Mouse (Mus musculus): ENCODE data around the gene Gm498. TPM values are rescaled to one million over a fixed set of nuclear protein-coding genes. Genes with fewer than 3 reads are reported as not detected.

Gene Gm498
- polyA plus RNA-seq, 1 experiment from 2014 or later, result not detected

DNA sequence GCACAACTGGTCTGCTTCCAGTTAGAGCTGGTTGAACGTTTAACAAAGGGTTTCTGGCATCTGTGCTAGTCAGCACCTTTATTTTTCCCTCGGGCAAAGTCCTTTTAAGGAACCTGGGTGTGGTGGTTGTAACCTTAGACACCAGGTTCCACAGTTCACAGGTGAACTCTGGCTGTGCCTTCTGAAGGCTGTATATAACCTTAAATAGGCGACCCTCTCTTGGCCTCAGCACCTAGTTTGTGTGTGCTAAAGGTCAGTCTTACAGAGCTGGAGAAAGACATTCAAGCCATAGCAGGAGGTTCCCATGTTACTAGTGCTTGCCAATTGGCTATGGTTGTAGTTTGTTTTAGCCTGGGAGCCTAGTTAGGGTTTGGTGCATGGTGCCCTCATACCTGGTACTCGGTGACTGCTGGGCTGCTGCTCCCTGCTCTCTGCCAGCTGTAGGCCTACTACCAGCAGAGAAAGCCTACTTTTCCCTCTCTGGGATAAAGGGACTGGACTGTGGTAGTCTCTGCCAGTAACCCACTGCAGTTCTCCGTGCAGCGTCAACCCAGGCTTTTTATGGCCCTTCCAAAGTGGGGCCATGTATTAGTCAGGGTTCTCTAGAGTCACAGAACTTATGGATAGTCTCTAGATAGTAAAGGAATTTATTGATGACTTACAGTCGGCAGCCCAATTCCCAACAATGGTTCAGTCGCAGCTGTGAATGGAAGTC is 17.7 kb upstream of the Gm498 start:
- H3K4me2 ChIP-seq (ENCODE audit: low read depth, low read length), result no peak overlapping the region
- H3K27ac ChIP-seq (ENCODE audit: low read length), result no peak overlapping the region
- H3K4me3 ChIP-seq (ENCODE audit: low read length), result no peak overlapping the region
- H3K36me3 ChIP-seq (ENCODE audit: control insufficient read depth, insufficient read depth), result peaks cover 32% of the 10 kb centered on the region
- H3K4me1 ChIP-seq (ENCODE audit: control insufficient read depth, insufficient read depth, low read length), result no peaks in the 10 kb centered on the region
- ATAC-seq (replicated peaks; ENCODE audit: extremely low read depth, insufficient read depth, low FRiP score), result no peak
- WGBS, result 81% methylated on average over 6 of the region's 8 CpGs
- H3K27me3 ChIP-seq (ENCODE audit: control insufficient read depth, insufficient read depth, low read length), result no peaks in the 10 kb centered on the region
- H3K9me3 ChIP-seq (replicated peaks; ENCODE audit: control insufficient read depth, low read length), result no peaks in the 10 kb centered on the region
- no peak overlapping the region for H3K9ac ChIP-seq (ENCODE audit: low read length)

DNA sequence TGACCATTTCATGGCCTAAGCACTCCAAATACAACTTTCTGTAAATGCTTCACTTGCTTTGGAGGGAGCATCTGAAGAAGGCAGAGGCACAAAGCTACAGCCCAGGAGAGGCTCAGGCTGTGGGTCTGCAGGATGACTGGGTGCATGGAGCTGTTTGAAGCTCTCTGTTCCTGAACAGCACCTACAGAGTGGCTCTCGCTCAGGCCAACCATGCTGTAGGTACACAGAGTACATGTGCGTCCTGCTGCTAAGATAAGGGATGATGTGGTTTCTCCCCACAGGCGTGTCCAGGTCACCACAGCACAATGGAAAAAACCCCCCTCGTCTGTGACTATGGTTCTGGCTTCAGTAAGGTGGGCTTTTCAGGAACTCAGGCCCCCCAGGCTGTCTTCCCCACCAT is 2.2 kb downstream of the Gm498 start:
- WGBS, result 61% methylated on average over 4 of the region's 4 CpGs
- no peak for ATAC-seq (replicated peaks; ENCODE audit: extremely low read depth, insufficient read depth, low FRiP score)

DNA sequence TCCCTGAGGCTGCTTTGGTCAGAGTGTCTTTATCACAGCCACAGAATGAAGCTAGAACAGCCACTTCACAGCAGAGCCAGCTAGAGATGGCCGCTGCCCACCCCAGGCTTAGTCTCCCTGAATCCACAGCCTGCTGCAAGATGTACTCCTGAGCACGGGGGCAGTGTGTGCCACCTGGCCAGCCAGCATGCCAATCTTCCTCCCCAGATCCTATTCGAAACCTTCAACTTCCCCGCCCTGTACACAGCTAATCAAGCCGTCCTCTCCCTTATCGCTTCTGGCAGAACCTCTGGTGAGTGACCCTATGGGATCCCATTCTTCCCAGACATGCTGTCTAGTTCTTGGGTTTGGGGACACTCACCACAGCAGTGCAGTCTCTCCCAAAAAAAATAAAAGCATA is 17.1 kb downstream of the Gm498 start:
- H3K9ac ChIP-seq (ENCODE audit: low read length), result no peak overlapping the region
- H3K4me3 ChIP-seq (ENCODE audit: low read length), result no peak overlapping the region
- H3K4me1 ChIP-seq (ENCODE audit: control insufficient read depth, insufficient read depth, low read length), result no peaks in the 10 kb centered on the region
- no peaks in the 10 kb centered on the region for H3K9me3 ChIP-seq (replicated peaks; ENCODE audit: control insufficient read depth, low read length)
- no peak overlapping the region for H3K27ac ChIP-seq (ENCODE audit: low read length)
- H3K27me3 ChIP-seq (ENCODE audit: control insufficient read depth, insufficient read depth, low read length), result no peaks in the 10 kb centered on the region
- H3K4me2 ChIP-seq (ENCODE audit: low read depth, low read length), result no peak overlapping the region
- H3K36me3 ChIP-seq (ENCODE audit: control insufficient read depth, insufficient read depth), result no peaks in the 10 kb centered on the region
- ATAC-seq (replicated peaks; ENCODE audit: extremely low read depth, insufficient read depth, low FRiP score), result no peak
- WGBS, result 55% methylated on average over 6 of the region's 6 CpGs

More for the DNA sequence above, 2.2 kb downstream of the Gm498 start:
- Histone ChIP-seq H3K36me3 (ENCODE audit: control insufficient read depth, insufficient read depth) (no peaks in the 10 kb centered on the region), H3K27me3 (ENCODE audit: control insufficient read depth, insufficient read depth, low read length) (no peaks in the 10 kb centered on the region), H3K4me2 (ENCODE audit: low read depth, low read length) (no peak overlapping the region), H3K9ac (ENCODE audit: low read length) (no peak overlapping the region), H3K27ac (ENCODE audit: low read length) (no peak overlapping the region), H3K4me1 (ENCODE audit: control insufficient read depth, insufficient read depth, low read length) (no peaks in the 10 kb centered on the region), H3K4me3 (ENCODE audit: low read length) (no peak overlapping the region), H3K9me3 (replicated peaks; ENCODE audit: control insufficient read depth, low read length) (peaks cover 7% of the 10 kb centered on the region; the same call in 1 of the 2 replicates)

DNA sequence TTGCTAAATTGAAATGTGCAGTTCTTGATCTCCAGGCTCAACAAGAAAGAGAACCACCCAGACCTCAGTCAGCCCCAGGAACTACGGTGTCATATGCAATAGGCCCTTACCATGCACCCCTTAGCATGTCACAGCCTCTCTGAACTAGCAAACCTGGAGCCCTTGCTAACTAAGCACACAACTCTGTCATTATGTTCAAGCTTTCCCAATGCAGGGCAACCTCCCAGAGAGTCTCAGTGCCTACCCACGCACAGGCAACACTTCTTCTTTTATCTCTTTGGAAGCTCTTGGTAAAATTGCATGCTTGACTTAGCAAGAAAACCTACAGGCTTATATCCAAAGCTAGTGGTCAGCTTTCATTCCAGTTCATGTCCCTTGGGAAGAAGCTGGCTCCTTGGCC is 24.5 kb downstream of the Gm498 start:
- Histone ChIP-seq H3K36me3 (ENCODE audit: control insufficient read depth, insufficient read depth) (no peaks in the 10 kb centered on the region), H3K4me1 (ENCODE audit: control insufficient read depth, insufficient read depth, low read length) (no peaks in the 10 kb centered on the region), H3K9me3 (replicated peaks; ENCODE audit: control insufficient read depth, low read length) (no peaks in the 10 kb centered on the region), H3K4me3 (ENCODE audit: low read length) (no peak overlapping the region), H3K27me3 (ENCODE audit: control insufficient read depth, insufficient read depth, low read length) (peaks cover 4% of the 10 kb centered on the region; the same call in 1 of the 2 replicates), H3K9ac (ENCODE audit: low read length) (no peak overlapping the region), H3K27ac (ENCODE audit: low read length) (no peak overlapping the region), H3K4me2 (ENCODE audit: low read depth, low read length) (no peak overlapping the region)
- ATAC-seq (replicated peaks; ENCODE audit: extremely low read depth, insufficient read depth, low FRiP score), result no peak
- 64% methylated on average over 2 of the region's 2 CpGs for WGBS

DNA sequence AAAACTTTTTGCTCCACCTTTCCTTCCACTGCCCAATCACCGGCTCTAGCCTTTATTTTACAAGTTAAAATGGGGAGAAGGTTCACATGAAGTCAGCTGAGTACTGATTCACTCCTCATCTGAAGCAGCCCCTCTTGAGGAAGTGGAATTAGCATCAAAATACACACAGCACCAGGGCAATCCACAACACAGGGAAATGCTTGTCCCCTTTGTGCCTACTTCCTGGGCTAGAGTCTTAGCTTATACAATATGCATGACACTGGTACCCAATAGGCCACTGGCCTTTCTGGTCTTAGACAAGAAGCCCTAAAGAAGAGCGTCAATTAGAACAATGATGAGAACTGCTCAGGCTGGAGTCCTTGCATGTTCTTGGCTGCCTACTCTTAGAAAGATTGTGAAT is 25.7 kb downstream of the Gm498 start:
- H3K4me3 ChIP-seq (ENCODE audit: low read length), result no peak overlapping the region
- H3K36me3 ChIP-seq (ENCODE audit: control insufficient read depth, insufficient read depth), result no peaks in the 10 kb centered on the region
- H3K4me2 ChIP-seq (ENCODE audit: low read depth, low read length), result no peak overlapping the region
- H3K27me3 ChIP-seq (ENCODE audit: control insufficient read depth, insufficient read depth, low read length), result peaks cover 4% of the 10 kb centered on the region; the same call in 1 of the 2 replicates
- H3K27ac ChIP-seq (ENCODE audit: low read length), result no peak overlapping the region
- no peaks in the 10 kb centered on the region for H3K4me1 ChIP-seq (ENCODE audit: control insufficient read depth, insufficient read depth, low read length)
- H3K9ac ChIP-seq (ENCODE audit: low read length), result no peak overlapping the region
- WGBS, result 68% methylated on average over 2 of the region's 2 CpGs
- no peak for ATAC-seq (replicated peaks; ENCODE audit: extremely low read depth, insufficient read depth, low FRiP score)
- no peaks in the 10 kb centered on the region for H3K9me3 ChIP-seq (replicated peaks; ENCODE audit: control insufficient read depth, low read length)

DNA sequence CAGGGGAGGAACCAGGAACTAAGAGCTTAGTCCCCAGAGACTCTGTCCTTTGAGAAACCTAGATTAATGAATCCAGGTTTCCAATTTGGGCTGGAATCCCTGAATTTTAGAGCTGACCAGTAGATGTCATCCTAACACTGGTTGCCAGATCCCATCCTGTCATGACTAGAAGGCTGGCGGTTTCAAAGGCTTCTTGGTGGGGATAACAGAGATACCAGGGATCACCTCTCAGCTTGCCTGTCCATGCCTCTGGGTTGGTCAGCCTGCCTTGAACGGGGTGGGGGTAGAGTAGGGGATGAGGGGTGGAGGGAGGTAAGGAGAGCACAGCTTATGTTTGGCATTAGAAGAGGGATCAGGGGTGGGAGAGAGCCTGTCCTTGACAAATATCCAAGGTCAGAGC is 34.0 kb downstream of the Gm498 start:
- no peaks in the 10 kb centered on the region for H3K4me1 ChIP-seq (ENCODE audit: control insufficient read depth, insufficient read depth, low read length)
- no peaks in the 10 kb centered on the region for H3K9me3 ChIP-seq (replicated peaks; ENCODE audit: control insufficient read depth, low read length)
- H3K9ac ChIP-seq (ENCODE audit: low read length), result no peak overlapping the region
- no peaks in the 10 kb centered on the region for H3K36me3 ChIP-seq (ENCODE audit: control insufficient read depth, insufficient read depth)
- WGBS, result 17% methylated on average over 2 of the region's 2 CpGs
- no peaks in the 10 kb centered on the region for H3K27me3 ChIP-seq (ENCODE audit: control insufficient read depth, insufficient read depth, low read length)
- H3K27ac ChIP-seq (ENCODE audit: low read length), result no peak overlapping the region
- no peak for ATAC-seq (replicated peaks; ENCODE audit: extremely low read depth, insufficient read depth, low FRiP score)
- H3K4me2 ChIP-seq (ENCODE audit: low read depth, low read length), result no peak overlapping the region
- H3K4me3 ChIP-seq (ENCODE audit: low read length), result no peak overlapping the region

DNA sequence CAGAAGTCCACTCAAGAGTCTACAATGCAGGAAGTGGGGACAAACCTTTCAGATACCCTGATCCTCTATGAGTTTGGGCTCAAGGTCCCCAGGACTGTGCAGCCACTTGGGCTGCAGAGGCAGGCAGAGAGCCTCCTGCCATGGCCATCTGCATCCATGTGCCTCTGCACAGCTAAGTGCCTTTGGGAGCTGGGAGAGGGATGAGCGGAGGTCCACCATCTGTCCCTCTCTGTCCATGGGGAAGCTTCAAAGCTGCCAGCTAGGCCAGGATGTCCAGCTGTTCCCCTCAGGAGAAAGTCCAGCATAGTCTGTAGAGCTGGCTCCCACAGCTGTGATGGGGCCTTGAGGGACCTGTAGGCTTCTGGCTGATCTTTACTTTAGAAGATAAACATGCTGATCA is 38.5 kb downstream of the Gm498 start:
- H3K36me3 ChIP-seq (ENCODE audit: control insufficient read depth, insufficient read depth), result no peaks in the 10 kb centered on the region
- H3K9ac ChIP-seq (ENCODE audit: low read length), result no peak overlapping the region
- no peaks in the 10 kb centered on the region for H3K9me3 ChIP-seq (replicated peaks; ENCODE audit: control insufficient read depth, low read length)
- no peak overlapping the region for H3K4me3 ChIP-seq (ENCODE audit: low read length)
- WGBS, result 69% methylated on average over 1 of the region's 1 CpGs
- H3K4me1 ChIP-seq (ENCODE audit: control insufficient read depth, insufficient read depth, low read length), result no peaks in the 10 kb centered on the region
- no peak overlapping the region for H3K4me2 ChIP-seq (ENCODE audit: low read depth, low read length)
- H3K27me3 ChIP-seq (ENCODE audit: control insufficient read depth, insufficient read depth, low read length), result no peaks in the 10 kb centered on the region
- no peak for ATAC-seq (replicated peaks; ENCODE audit: extremely low read depth, insufficient read depth, low FRiP score)
- H3K27ac ChIP-seq (ENCODE audit: low read length), result no peak overlapping the region

DNA sequence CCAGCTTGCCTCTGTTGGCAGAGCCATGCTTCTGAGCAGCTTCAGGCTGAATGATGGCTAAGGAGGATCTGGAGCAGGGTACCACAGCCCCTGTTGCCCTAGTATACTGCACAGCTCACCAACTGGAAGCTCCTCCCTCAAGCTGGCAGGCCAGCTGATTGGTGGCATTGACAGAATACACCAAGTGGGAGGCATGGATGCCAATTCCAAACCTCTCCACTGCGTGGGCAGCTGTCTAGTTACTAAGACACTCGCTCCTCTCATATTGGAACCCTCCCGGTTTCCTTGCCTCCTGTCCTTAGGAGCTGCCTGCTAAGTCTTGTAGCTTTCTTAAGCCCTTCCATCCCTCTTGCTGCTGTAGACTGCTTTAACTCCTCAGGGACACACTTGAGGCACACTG is 39.0 kb downstream of the Gm498 start:
- WGBS, result 79% methylated on average over 3 of the region's 3 CpGs

DNA sequence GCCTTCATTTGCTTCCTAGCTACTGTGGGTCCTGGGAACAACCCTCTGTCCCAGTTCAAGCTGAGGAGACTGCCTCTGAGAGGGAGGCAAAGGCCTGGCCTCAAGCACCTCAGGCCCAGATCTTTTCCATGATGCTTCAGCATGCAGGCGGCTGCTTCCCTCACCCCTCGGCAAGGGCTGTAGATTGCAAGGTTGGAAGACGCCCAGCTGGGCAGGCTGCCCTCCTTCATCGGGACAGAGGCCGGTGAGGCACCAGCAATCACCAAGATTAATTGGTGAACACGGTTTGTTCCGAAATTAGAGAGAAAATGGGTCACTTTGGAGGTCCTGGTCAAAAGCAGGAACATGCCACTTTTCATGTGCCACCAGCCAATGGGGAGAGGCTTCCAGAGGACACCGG is 47.0 kb downstream of the Gm498 start:
- WGBS, result 71% methylated on average over 8 of the region's 8 CpGs
- Histone ChIP-seq H3K4me1 (ENCODE audit: control insufficient read depth, insufficient read depth, low read length) (no peaks in the 10 kb centered on the region), H3K27me3 (ENCODE audit: control insufficient read depth, insufficient read depth, low read length) (no peaks in the 10 kb centered on the region), H3K27ac (ENCODE audit: low read length) (no peak overlapping the region), H3K4me3 (ENCODE audit: low read length) (no peak overlapping the region), H3K4me2 (ENCODE audit: low read depth, low read length) (no peak overlapping the region), H3K36me3 (ENCODE audit: control insufficient read depth, insufficient read depth) (no peaks in the 10 kb centered on the region), H3K9ac (ENCODE audit: low read length) (no peak overlapping the region), H3K9me3 (replicated peaks; ENCODE audit: control insufficient read depth, low read length) (peaks cover 5% of the 10 kb centered on the region; the same call in 1 of the 2 replicates)
- ATAC-seq (replicated peaks; ENCODE audit: extremely low read depth, insufficient read depth, low FRiP score), result no peak

More for the DNA sequence above, 39.0 kb downstream of the Gm498 start:
- no peaks in the 10 kb centered on the region; the same call in 1 of the 2 replicates for H3K9me3 ChIP-seq (replicated peaks; ENCODE audit: control insufficient read depth, low read length)
- no peaks in the 10 kb centered on the region for H3K27me3 ChIP-seq (ENCODE audit: control insufficient read depth, insufficient read depth, low read length)
- H3K9ac ChIP-seq (ENCODE audit: low read length), result no peak overlapping the region
- no peak for ATAC-seq (replicated peaks; ENCODE audit: extremely low read depth, insufficient read depth, low FRiP score)
- no peaks in the 10 kb centered on the region for H3K36me3 ChIP-seq (ENCODE audit: control insufficient read depth, insufficient read depth)
- no peak overlapping the region for H3K4me2 ChIP-seq (ENCODE audit: low read depth, low read length)
- H3K4me1 ChIP-seq (ENCODE audit: control insufficient read depth, insufficient read depth, low read length), result no peaks in the 10 kb centered on the region
- H3K4me3 ChIP-seq (ENCODE audit: low read length), result no peak overlapping the region
- no peak overlapping the region for H3K27ac ChIP-seq (ENCODE audit: low read length)
